Mouse (Mus musculus) forebrain, embryonic 15.5 days (tissue): ENCODE results near the gene Med15. TPM values are rescaled to one million over a fixed set of nuclear protein-coding genes. Genes with fewer than 3 reads are reported as not detected.

ENCODE experiments used
- polyA plus RNA-seq: library from polyadenylated mRNA; unstranded; fragments of >200 nt; fragmentation: Nextera tagmentation; extraction: Ambion mirVana; gene quantifications from 2 replicates; pipeline ENCODE4 v1.2.1, GENCODE M21; 2015

Med15 gene
- polyA plus RNA-seq, 1 experiment from 2014 or later, result 48.2 TPM

Other genes starting within 250 kb of the Med15 start
- gene Aifm3, start 243.3 kb downstream of the Med15 start, polyA plus RNA-seq, result 8.0 and 10.6 TPM in 2 replicates
- 120 and 133 TPM in 2 replicates for gene Lztr1, start 224.2 kb downstream of the Med15 start, polyA plus RNA-seq
- gene Thap7, start 201.8 kb downstream of the Med15 start, polyA plus RNA-seq, result 65.8 and 67.7 TPM in 2 replicates
- 0.33 and 0.89 TPM in 2 replicates for gene Lrrc74b, start 171.6 kb downstream of the Med15 start, polyA plus RNA-seq
- gene P2rx6, start 171.0 kb downstream of the Med15 start, polyA plus RNA-seq, result 1.1 and 1.9 TPM in 2 replicates
- 29.3 and 32.0 TPM in 2 replicates for gene Slc7a4, start 149.7 kb downstream of the Med15 start, polyA plus RNA-seq
- 30.6 and 32.7 TPM in 2 replicates for gene Smpd4, start 113.5 kb downstream of the Med15 start, polyA plus RNA-seq
- 6.6 and 8.3 TPM in 2 replicates for gene Ccdc74a, start 86.4 kb downstream of the Med15 start, polyA plus RNA-seq
- 69.7 and 72.1 TPM in 2 replicates for gene Klhl22, start 26.7 kb upstream of the Med15 start, polyA plus RNA-seq
- 1.3 TPM in 2 replicates for gene Scarf2, start 64.4 kb upstream of the Med15 start, polyA plus RNA-seq
- 0.93 and 1.3 TPM in 2 replicates for gene B830017H08Rik, start 100.2 kb upstream of the Med15 start, polyA plus RNA-seq
- gene Car15, start 105.5 kb upstream of the Med15 start, polyA plus RNA-seq, result 4.8 and 5.7 TPM in 2 replicates
- gene Gm20518, start 158.8 kb upstream of the Med15 start, polyA plus RNA-seq, result 0.23 and 0.67 TPM in 2 replicates
- gene Tssk1, start 161.3 kb upstream of the Med15 start, polyA plus RNA-seq, result 0.08 and 0.09 TPM in 2 replicates
- 99.8 and 99.9 TPM in 2 replicates for gene Dgcr2, start 165.7 kb upstream of the Med15 start, polyA plus RNA-seq
- gene Tssk2, start 165.7 kb upstream of the Med15 start, polyA plus RNA-seq, result not detected in 2 replicates
- gene Ess2, start 178.5 kb upstream of the Med15 start, polyA plus RNA-seq, result 53.5 and 58.1 TPM in 2 replicates
- gene Gsc2, start 182.2 kb upstream of the Med15 start, polyA plus RNA-seq, result 0.19 TPM in 1 of 2 replicates, not detected in the other
- gene Slc25a1, start 195.3 kb upstream of the Med15 start, polyA plus RNA-seq, result 139 and 145 TPM in 2 replicates
- gene Vpreb2, start 247.5 kb upstream of the Med15 start, polyA plus RNA-seq, result not detected in 2 replicates